Mouse (Mus musculus): Measurements from ENCODE around the gene Ccdc65. TPM values are rescaled to one million over a fixed set of nuclear protein-coding genes. Genes with fewer than 3 reads are reported as not detected.
A peak's percentile ranks its signal among the peaks of the same experiment; 100 is the strongest.

Gene Ccdc65
- polyA plus RNA-seq, 1 experiment, result not detected

DNA sequence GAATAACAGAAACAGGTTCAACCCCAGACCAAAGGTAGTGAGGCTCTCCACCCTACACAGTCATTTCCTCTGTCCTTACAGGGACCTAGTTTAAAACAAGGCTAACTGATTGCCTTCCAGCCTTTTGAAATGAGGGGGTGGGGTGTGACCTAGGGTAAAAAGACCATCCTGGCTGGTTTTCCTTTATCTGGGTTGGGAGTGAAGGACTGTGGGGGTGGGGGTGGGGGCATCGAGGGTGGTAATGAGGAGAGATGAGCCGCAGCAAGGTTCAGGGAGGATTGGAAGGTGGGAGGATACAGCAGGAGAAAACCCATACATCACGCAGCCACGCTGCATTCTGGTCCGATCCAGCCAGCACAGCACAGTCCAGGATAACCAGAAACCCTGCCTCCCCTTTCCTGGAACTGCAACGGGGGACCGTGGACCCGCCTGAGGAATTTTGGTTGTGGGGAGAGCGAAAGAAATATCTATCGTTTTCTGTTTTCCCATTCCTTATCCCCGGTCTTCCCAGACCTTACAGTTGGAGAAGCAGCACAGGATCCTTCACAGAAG is 32.9 kb upstream of the Ccdc65 start:
- Histone ChIP-seq H3K4me3 (replicated peaks; ENCODE audit: control insufficient read depth, low read depth, low read length) (no peak overlapping the region), H3K27ac (ENCODE audit: control insufficient read depth, insufficient read depth, low read depth, low read length, poor library complexity) (no peak overlapping the region), H3K4me1 (ENCODE audit: control insufficient read depth, insufficient read depth, low read length) (peaks cover 3% of the 10 kb centered on the region; the same call in 1 of the 2 replicates)
- WGBS, result 22% methylated on average over 11 of the region's 11 CpGs
- TF ChIP-seq CTCF (IDR thresholded peaks at IDR 0.05; ENCODE audit: control insufficient read depth, insufficient read depth, low read length) (no peak), POLR2A (IDR thresholded peaks at IDR 0.05; ENCODE audit: borderline replicate concordance, control insufficient read depth, low read depth, low read length) (no peak)

GRCm38 (mm10) chr15:98675634-98676250 is 32.3 kb upstream of the Ccdc65 start:
- TF ChIP-seq CTCF (IDR thresholded peaks at IDR 0.05; ENCODE audit: control insufficient read depth, insufficient read depth, low read length) (no peak), POLR2A (IDR thresholded peaks at IDR 0.05; ENCODE audit: borderline replicate concordance, control insufficient read depth, low read depth, low read length) (no peak)
- H3K4me3 ChIP-seq (replicated peaks; ENCODE audit: control insufficient read depth, low read depth, low read length), result peak overlapping the region; percentile 23
- H3K27ac ChIP-seq (ENCODE audit: control insufficient read depth, insufficient read depth, low read depth, low read length, poor library complexity), result no peak overlapping the region
- WGBS, result 12% methylated on average over 14 of the region's 14 CpGs
- H3K4me1 ChIP-seq (ENCODE audit: control insufficient read depth, insufficient read depth, low read length), result peaks cover 3% of the 10 kb centered on the region; the same call in 1 of the 2 replicates

GRCm38 (mm10) chr15:98676471-98676870 is 31.5 kb upstream of the Ccdc65 start:
- H3K4me3 ChIP-seq (replicated peaks; ENCODE audit: control insufficient read depth, low read depth, low read length), result peak overlapping the region; percentile 92
- no peak overlapping the region for H3K27ac ChIP-seq (ENCODE audit: control insufficient read depth, insufficient read depth, low read depth, low read length, poor library complexity)
- WGBS, result 3% methylated on average over 9 of the region's 9 CpGs
- H3K4me1 ChIP-seq (ENCODE audit: control insufficient read depth, insufficient read depth, low read length), result peaks cover 3% of the 10 kb centered on the region; the same call in 1 of the 2 replicates
- TF ChIP-seq CTCF (IDR thresholded peaks at IDR 0.05; ENCODE audit: control insufficient read depth, insufficient read depth, low read length) (no peak), POLR2A (IDR thresholded peaks at IDR 0.05; ENCODE audit: borderline replicate concordance, control insufficient read depth, low read depth, low read length) (no peak)

GRCm38 (mm10) chr15:98676940-98677728 is 30.9 kb upstream of the Ccdc65 start, which contains the start of gene Rnd1:
Gene Rnd1 (minus strand): TSS chr15:98677461.
- under 1% methylated on average over 37 of the region's 37 CpGs for WGBS
- Histone ChIP-seq H3K4me1 (ENCODE audit: control insufficient read depth, insufficient read depth, low read length) (peaks cover 3% of the 10 kb centered on the region; the same call in 1 of the 2 replicates), H3K4me3 (replicated peaks; ENCODE audit: control insufficient read depth, low read depth, low read length) (peak within 1 kb of the TSS; percentile 92)

DNA sequence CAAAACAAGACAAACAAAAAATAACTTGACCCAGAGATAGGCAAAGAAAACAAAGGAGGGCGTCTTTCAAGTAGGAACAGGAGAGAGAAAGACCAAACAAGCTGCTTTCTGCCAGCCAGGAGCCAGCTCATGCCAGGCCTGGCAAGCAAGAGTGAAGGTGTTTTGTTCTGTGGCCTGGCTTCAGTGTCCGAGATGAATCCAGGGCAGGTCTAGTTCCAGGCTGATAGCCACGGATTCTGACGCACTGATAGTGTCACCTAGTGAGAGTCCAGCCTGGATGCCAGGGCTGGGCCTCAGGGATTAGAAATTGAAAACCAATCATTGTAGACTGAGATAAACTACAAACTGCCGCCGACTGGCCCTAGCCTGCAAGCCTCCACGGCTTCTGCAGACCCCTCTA is 30.0 kb upstream of the Ccdc65 start:
- no peak for TF ChIP-seq CTCF (IDR thresholded peaks at IDR 0.05; ENCODE audit: control insufficient read depth, insufficient read depth, low read length)
- TF ChIP-seq POLR2A (IDR thresholded peaks at IDR 0.05; ENCODE audit: borderline replicate concordance, control insufficient read depth, low read depth, low read length), result no peak
- H3K4me3 ChIP-seq (replicated peaks; ENCODE audit: control insufficient read depth, low read depth, low read length), result no peak overlapping the region
- peaks cover 2% of the 10 kb centered on the region; the same call in 1 of the 2 replicates for H3K4me1 ChIP-seq (ENCODE audit: control insufficient read depth, insufficient read depth, low read length)
- WGBS, result 74% methylated on average over 7 of the region's 7 CpGs
- no peak overlapping the region for H3K27ac ChIP-seq (ENCODE audit: control insufficient read depth, insufficient read depth, low read depth, low read length, poor library complexity)

More at GRCm38 (mm10) chr15:98676940-98677728, 30.9 kb upstream of the Ccdc65 start, which contains the start of gene Rnd1:
- TF ChIP-seq POLR2A (IDR thresholded peaks at IDR 0.05; ENCODE audit: borderline replicate concordance, control insufficient read depth, low read depth, low read length) (peak; percentile 95), CTCF (IDR thresholded peaks at IDR 0.05; ENCODE audit: control insufficient read depth, insufficient read depth, low read length) (no peak)
- peak within 1 kb of the TSS; percentile 18 for H3K27ac ChIP-seq (ENCODE audit: control insufficient read depth, insufficient read depth, low read depth, low read length, poor library complexity)

- Histone ChIP-seq H3K4me1 (ENCODE audit: control insufficient read depth, insufficient read depth, low read length) (peaks cover 8% of the 10 kb centered on the region), H3K27ac (ENCODE audit: control insufficient read depth, insufficient read depth, low read depth, low read length, poor library complexity) (no peak overlapping the region), H3K4me3 (replicated peaks; ENCODE audit: control insufficient read depth, low read depth, low read length) (no peak overlapping the region)
- 82% methylated on average over 8 of the region's 8 CpGs for WGBS
- TF ChIP-seq CTCF (IDR thresholded peaks at IDR 0.05; ENCODE audit: control insufficient read depth, insufficient read depth, low read length), result no peak
- TF ChIP-seq POLR2A (IDR thresholded peaks at IDR 0.05; ENCODE audit: borderline replicate concordance, control insufficient read depth, low read depth, low read length), result no peak
These were observed 27.3 kb upstream of the Ccdc65 start for GRCm38 (mm10) chr15:98680660-98681059.

GRCm38 (mm10) chr15:98681633-98682032 is 26.4 kb upstream of the Ccdc65 start:
- Histone ChIP-seq H3K4me1 (ENCODE audit: control insufficient read depth, insufficient read depth, low read length) (peaks cover 6% of the 10 kb centered on the region), H3K4me3 (replicated peaks; ENCODE audit: control insufficient read depth, low read depth, low read length) (no peak overlapping the region), H3K27ac (ENCODE audit: control insufficient read depth, insufficient read depth, low read depth, low read length, poor library complexity) (no peak overlapping the region)
- no peak for TF ChIP-seq CTCF (IDR thresholded peaks at IDR 0.05; ENCODE audit: control insufficient read depth, insufficient read depth, low read length)
- TF ChIP-seq POLR2A (IDR thresholded peaks at IDR 0.05; ENCODE audit: borderline replicate concordance, control insufficient read depth, low read depth, low read length), result no peak
- WGBS, result 78% methylated on average over 7 of the region's 7 CpGs

DNA sequence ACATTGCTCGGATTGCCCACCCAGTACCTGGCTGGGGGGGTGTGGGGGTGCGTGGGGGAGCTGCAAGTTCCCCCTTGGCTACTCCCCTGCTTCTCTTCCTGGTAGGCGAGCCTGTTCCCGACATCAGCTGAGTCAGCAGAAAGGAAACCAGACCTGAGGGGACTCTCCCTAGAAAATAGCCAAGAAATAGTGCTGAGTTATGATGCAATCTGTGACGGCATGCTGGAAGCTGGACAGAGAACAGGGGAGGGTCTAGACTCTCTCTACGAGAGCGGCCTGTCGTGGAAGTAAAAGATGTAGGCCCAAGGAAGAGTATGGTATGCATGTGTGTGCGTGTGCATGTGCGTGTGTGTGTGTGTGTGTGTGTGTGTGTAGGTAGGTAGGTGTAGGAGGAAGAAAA is 24.8 kb upstream of the Ccdc65 start:
- H3K4me3 ChIP-seq (replicated peaks; ENCODE audit: control insufficient read depth, low read depth, low read length), result no peak overlapping the region
- peak overlapping the region; percentile 40; the same call in 1 of the 2 replicates for H3K27ac ChIP-seq (ENCODE audit: control insufficient read depth, insufficient read depth, low read depth, low read length, poor library complexity)
- WGBS, result 22% methylated on average over 10 of the region's 10 CpGs
- no peak for TF ChIP-seq CTCF (IDR thresholded peaks at IDR 0.05; ENCODE audit: control insufficient read depth, insufficient read depth, low read length)
- TF ChIP-seq POLR2A (IDR thresholded peaks at IDR 0.05; ENCODE audit: borderline replicate concordance, control insufficient read depth, low read depth, low read length), result no peak
- H3K4me1 ChIP-seq (ENCODE audit: control insufficient read depth, insufficient read depth, low read length), result peaks cover 6% of the 10 kb centered on the region

All from bone marrow, adult 2 months (tissue).